Mouse (Mus musculus) heart, embryonic 12.5 days (tissue): ENCODE measurements at regions not wholly inside any gene's neighbourhood (a gene's known extent, or its start where the extent isn't known, plus 50 kb on each side); places are given as distances from the start of the nearest gene placed in this dataset.

Experiments used
- ATAC-seq: fragments of 200-750 bp; cut with Nextera tagmentation; 2 replicates; pipeline ENCODE4 v1.8.0; 2017; ENCODE audit warnings: moderate TSS enrichment, moderate library complexity; ENCODE audit not compliant: insufficient number of reproducible peaks, low FRiP score
- H3K27ac ChIP-seq: fragments of 300-500 bp; sonication (generic); 2 replicates; pipeline ENCODE4 v1.5.1; 2016; ENCODE audit warnings: mild to moderate bottlenecking, moderate library complexity; ENCODE audit not compliant: poor library complexity, severe bottlenecking
- H3K27me3 ChIP-seq: fragments of 300-500 bp; sonication (generic); replicated peaks from 2 replicates; pipeline ENCODE4 v1.6.1; 2016; ENCODE audit warnings: mild to moderate bottlenecking, moderate library complexity
- H3K36me3 ChIP-seq: fragments of 300-500 bp; sonication (generic); 2 replicates; pipeline ENCODE4 v1.6.1; 2016; ENCODE audit warnings: mild to moderate bottlenecking, moderate library complexity
- H3K4me1 ChIP-seq: fragments of 300-500 bp; sonication (generic); replicated peaks from 2 replicates; pipeline ENCODE4 v1.6.1; 2016; ENCODE audit warnings: mild to moderate bottlenecking
- H3K4me2 ChIP-seq: fragments of 300-500 bp; sonication (generic); 2 replicates; pipeline ENCODE4 v1.6.1; 2016; ENCODE audit warnings: mild to moderate bottlenecking, moderate library complexity
- H3K4me3 ChIP-seq: fragments of 300-500 bp; sonication (generic); 2 replicates; pipeline ENCODE4 v1.5.1; 2016; ENCODE audit warnings: mild to moderate bottlenecking
- H3K9ac ChIP-seq: fragments of 300-500 bp; sonication (generic); 2 replicates; pipeline ENCODE4 v1.6.1; 2016; ENCODE audit warnings: mild to moderate bottlenecking, moderate library complexity
- H3K9me3 ChIP-seq: fragments of 300-500 bp; sonication (generic); replicated peaks from 2 replicates; pipeline ENCODE4 v1.6.1; 2016; ENCODE audit warnings: mild to moderate bottlenecking, moderate library complexity
- WGBS: fragments of 180-500 bp; shearing (Covaris S2); methylation state at CpG from one replicate; pipeline ENCODE4 v1.1.7; 2016; 5-methylcytosine and 5-hydroxymethylcytosine counted together

GRCm38 (mm10) chr7:113010150-113010549, 56.4 kb downstream of the Rassf10 start:
- no peak overlapping the region for H3K9ac ChIP-seq
- H3K36me3 ChIP-seq = no peaks in the 10 kb centered on the region
- 90% methylated on average over 1 of the region's 1 CpGs for WGBS
- H3K27me3 ChIP-seq = no peaks in the 10 kb centered on the region
- no peaks in the 10 kb centered on the region for H3K4me1 ChIP-seq
- H3K9me3 ChIP-seq = no peaks in the 10 kb centered on the region
- ATAC-seq = no peak
- H3K27ac ChIP-seq = no peak overlapping the region
- no peak overlapping the region for H3K4me3 ChIP-seq
- H3K4me2 ChIP-seq = no peak overlapping the region

- H3K9me3 ChIP-seq = no peaks in the 10 kb centered on the region
- no peak overlapping the region; the same call in 1 of the 2 replicates for H3K4me2 ChIP-seq
- no peak; the same call in 1 of the 2 replicates for ATAC-seq
- WGBS = 30% methylated on average over 8 of the region's 8 CpGs
- H3K4me1 ChIP-seq = peaks cover 12% of the 10 kb centered on the region
- no peaks in the 10 kb centered on the region for H3K27me3 ChIP-seq
- no peak overlapping the region for H3K9ac ChIP-seq
- H3K27ac ChIP-seq = no peak overlapping the region
- H3K36me3 ChIP-seq = no peaks in the 10 kb centered on the region
- no peak overlapping the region for H3K4me3 ChIP-seq
Measured at GRCm38 (mm10) chr7:113017092-113017755, 63.5 kb downstream of the Rassf10 start.

- H3K27me3 ChIP-seq = no peaks in the 10 kb centered on the region
- peaks cover 12% of the 10 kb centered on the region for H3K4me1 ChIP-seq
- H3K4me3 ChIP-seq = no peak overlapping the region
- no peak for ATAC-seq
- no peaks in the 10 kb centered on the region for H3K36me3 ChIP-seq
- H3K9me3 ChIP-seq = no peaks in the 10 kb centered on the region
- H3K27ac ChIP-seq = no peak overlapping the region
- WGBS = 64% methylated on average over 5 of the region's 5 CpGs
- no peak overlapping the region for H3K9ac ChIP-seq
- no peak overlapping the region for H3K4me2 ChIP-seq
Measured at GRCm38 (mm10) chr7:113021412-113021811, 67.7 kb downstream of the Rassf10 start.

- WGBS = 24% methylated on average over 2 of the region's 2 CpGs
- no peaks in the 10 kb centered on the region for H3K9me3 ChIP-seq
- no peaks in the 10 kb centered on the region for H3K36me3 ChIP-seq
- ATAC-seq = no peak
- H3K27me3 ChIP-seq = no peaks in the 10 kb centered on the region
- H3K4me1 ChIP-seq = peaks cover 6% of the 10 kb centered on the region
- no peak overlapping the region for H3K9ac ChIP-seq
- no peak overlapping the region for H3K4me3 ChIP-seq
- no peak overlapping the region for H3K4me2 ChIP-seq
- no peak overlapping the region for H3K27ac ChIP-seq
Measured at GRCm38 (mm10) chr7:113022516-113022915, 68.8 kb downstream of the Rassf10 start.

GRCm38 (mm10) chr7:113025758-113026157, 72.0 kb downstream of the Rassf10 start:
- H3K27me3 ChIP-seq = no peaks in the 10 kb centered on the region
- H3K4me2 ChIP-seq = no peak overlapping the region
- no peak overlapping the region for H3K4me3 ChIP-seq
- H3K36me3 ChIP-seq = no peaks in the 10 kb centered on the region
- H3K9ac ChIP-seq = no peak overlapping the region
- H3K4me1 ChIP-seq = peaks cover 8% of the 10 kb centered on the region
- ATAC-seq = no peak
- 93% methylated on average over 1 of the region's 1 CpGs for WGBS
- H3K27ac ChIP-seq = no peak overlapping the region
- H3K9me3 ChIP-seq = no peaks in the 10 kb centered on the region

- 70% methylated on average over 10 of the region's 10 CpGs for WGBS
- Histone ChIP-seq H3K36me3 (no peaks in the 10 kb centered on the region), H3K27me3 (no peaks in the 10 kb centered on the region), H3K9ac (no peak overlapping the region), H3K4me2 (no peak overlapping the region), H3K4me1 (peaks cover 8% of the 10 kb centered on the region), H3K9me3 (no peaks in the 10 kb centered on the region), H3K27ac (no peak overlapping the region), H3K4me3 (no peak overlapping the region)
- no peak for ATAC-seq
Measured at GRCm38 (mm10) chr7:113026290-113027075, 72.7 kb downstream of the Rassf10 start.

GRCm38 (mm10) chr7:113027125-113027801, 73.5 kb downstream of the Rassf10 start:
- no peaks in the 10 kb centered on the region for H3K9me3 ChIP-seq
- H3K9ac ChIP-seq = no peak overlapping the region
- no peak for ATAC-seq
- H3K4me2 ChIP-seq = no peak overlapping the region
- H3K36me3 ChIP-seq = no peaks in the 10 kb centered on the region
- no peaks in the 10 kb centered on the region for H3K27me3 ChIP-seq
- no peak overlapping the region for H3K27ac ChIP-seq
- H3K4me3 ChIP-seq = no peak overlapping the region
- H3K4me1 ChIP-seq = peaks cover 8% of the 10 kb centered on the region
- WGBS = 61% methylated on average over 5 of the region's 5 CpGs

GRCm38 (mm10) chr7:113030053-113030752, 76.4 kb downstream of the Rassf10 start:
- no peaks in the 10 kb centered on the region for H3K27me3 ChIP-seq
- H3K36me3 ChIP-seq = no peaks in the 10 kb centered on the region
- no peak overlapping the region for H3K9ac ChIP-seq
- no peak overlapping the region for H3K4me3 ChIP-seq
- H3K9me3 ChIP-seq = no peaks in the 10 kb centered on the region
- no peak overlapping the region for H3K27ac ChIP-seq
- H3K4me1 ChIP-seq = peaks cover 8% of the 10 kb centered on the region
- ATAC-seq = peak; percentile 73; the same call in 1 of the 2 replicates
- H3K4me2 ChIP-seq = no peak overlapping the region
- 23% methylated on average over 5 of the region's 5 CpGs for WGBS

- H3K36me3 ChIP-seq = no peaks in the 10 kb centered on the region
- no peak for ATAC-seq
- peaks cover 9% of the 10 kb centered on the region; the same call in 1 of the 2 replicates for H3K4me1 ChIP-seq
- H3K4me2 ChIP-seq = no peak overlapping the region
- WGBS = 81% methylated on average over 4 of the region's 4 CpGs
- no peak overlapping the region for H3K4me3 ChIP-seq
- H3K9ac ChIP-seq = no peak overlapping the region
- no peaks in the 10 kb centered on the region for H3K9me3 ChIP-seq
- H3K27ac ChIP-seq = no peak overlapping the region
- H3K27me3 ChIP-seq = no peaks in the 10 kb centered on the region
Measured at GRCm38 (mm10) chr7:113035751-113036150, 82.0 kb downstream of the Rassf10 start.

GRCm38 (mm10) chr7:113037825-113038613, 84.3 kb downstream of the Rassf10 start:
- Histone ChIP-seq H3K27ac (no peak overlapping the region), H3K9ac (no peak overlapping the region), H3K36me3 (no peaks in the 10 kb centered on the region), H3K9me3 (no peaks in the 10 kb centered on the region), H3K4me2 (no peak overlapping the region), H3K4me3 (no peak overlapping the region), H3K4me1 (peaks cover 9% of the 10 kb centered on the region; the same call in 1 of the 2 replicates), H3K27me3 (no peaks in the 10 kb centered on the region)
- WGBS = 69% methylated on average over 12 of the region's 12 CpGs
- no peak for ATAC-seq
